Mouse (Mus musculus) ovary, adult 18-20 months (tissue): Measurements from ENCODE around the gene Lrrc61.
"Not testable (repeated sequence)": the region's sequence is repeated elsewhere in the genome, so short reads cannot be mapped to it uniquely, and the experiment has no call there.

Experiments
- DNase-seq: peaks from one replicate; pipeline ENCODE4 v3.0.0; 2022; ENCODE audit warnings: low spot score, mixed read lengths

Gene Lrrc61

DNA sequence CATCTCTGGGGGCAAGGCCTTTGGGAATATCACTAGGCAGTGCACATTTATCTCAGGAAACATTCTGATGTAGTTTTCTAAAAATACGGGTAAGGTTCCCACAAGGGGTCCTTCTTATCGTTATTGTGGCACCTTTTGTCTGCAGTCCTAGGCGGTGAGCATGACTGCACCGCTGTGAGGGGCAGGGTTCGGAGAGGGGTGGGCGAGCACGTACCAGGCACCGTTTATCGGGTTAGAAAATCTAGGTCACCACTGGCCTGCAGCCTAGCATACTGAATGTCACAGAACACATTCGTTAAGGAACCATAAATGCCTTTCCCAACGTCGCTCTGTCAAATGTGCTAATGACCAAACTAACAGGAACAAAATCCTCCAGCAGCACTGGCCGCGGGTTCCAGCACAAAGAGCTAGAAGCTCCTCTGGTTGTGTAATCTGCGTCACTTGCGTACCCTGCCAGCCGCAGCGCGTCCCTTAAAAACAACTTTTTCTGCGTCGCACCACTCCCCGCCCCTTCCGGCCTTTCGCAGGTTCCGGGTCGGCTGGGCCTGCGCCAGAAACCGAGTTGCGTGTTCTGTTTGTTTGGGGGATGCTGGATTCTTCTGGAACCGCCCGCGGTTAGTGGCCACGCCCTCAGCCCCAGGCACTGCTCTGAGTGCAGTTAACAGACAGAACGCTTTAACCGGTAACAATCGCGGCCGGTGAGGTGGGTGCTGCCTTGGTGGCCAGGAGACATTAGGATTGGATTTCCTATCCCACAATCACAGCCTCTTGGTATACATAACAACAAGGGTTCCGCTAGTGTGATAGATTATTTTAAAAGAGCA, at the start of gene Lrrc61:
Gene Lrrc61, plus strand, starts transcription at position 517 of the 824 bp plus-strand sequence.
- peak; percentile 94 for DNase-seq

DNA sequence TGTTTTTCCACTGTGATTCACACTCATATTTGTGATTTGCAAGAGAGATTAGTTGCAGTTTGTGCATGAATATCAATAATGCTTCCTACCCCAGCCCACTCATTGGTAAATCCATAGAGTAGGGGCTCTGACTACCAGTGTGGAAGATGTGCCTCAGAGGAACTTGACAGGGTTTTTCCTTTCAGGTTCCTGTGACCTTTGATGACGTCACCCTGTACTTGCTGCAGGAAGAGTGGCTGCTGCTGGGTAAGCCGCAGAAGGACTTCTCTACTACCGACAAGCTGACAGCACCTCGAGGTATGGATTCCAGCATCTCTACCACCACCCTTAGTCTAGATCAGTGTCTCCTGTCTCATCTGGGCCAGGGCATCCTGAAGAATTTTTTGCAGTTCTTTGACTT, 46.5 kb upstream of the Lrrc61 start:
- DNase-seq, result no peak

DNA sequence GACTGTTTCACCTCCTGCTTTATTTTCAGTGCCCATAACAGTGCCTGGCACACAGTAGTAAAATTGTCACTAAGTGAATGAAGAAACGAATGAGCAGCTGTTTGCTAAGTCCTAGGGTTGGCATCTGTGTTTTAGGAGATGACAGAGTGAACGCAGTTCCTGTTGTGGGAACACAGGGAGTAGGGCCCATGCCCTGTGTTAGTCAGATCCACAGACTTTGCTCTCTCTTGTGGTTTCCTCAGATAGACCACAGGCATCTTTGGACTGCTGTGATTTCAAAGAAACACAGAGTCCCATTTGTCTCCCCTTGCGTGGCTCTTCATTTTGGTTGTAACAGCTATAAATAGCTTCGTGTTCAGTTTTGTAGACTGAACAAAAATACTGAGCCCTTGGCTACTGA, 44.2 kb upstream of the Lrrc61 start:
- no peak for DNase-seq

DNA sequence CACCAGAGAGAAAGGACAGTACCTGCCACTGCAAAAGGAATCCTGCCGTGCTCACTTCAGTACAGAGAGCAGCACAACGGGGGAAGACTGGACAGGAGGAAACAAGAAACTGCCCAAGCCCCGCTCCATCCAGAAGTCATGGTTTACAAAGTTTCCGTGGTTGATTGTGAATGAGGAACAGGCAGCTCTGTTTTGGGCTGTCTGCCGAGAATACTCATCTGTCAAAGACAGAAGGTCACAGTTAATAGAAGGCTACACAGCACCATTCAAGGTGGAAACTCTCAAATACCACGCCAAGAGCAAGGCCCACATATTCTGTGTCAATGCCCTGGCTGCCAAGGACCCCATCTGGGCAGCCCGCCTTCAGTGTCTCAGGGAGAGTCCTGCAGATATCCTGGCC, 42.7 kb upstream of the Lrrc61 start:
- no peak for DNase-seq

DNA sequence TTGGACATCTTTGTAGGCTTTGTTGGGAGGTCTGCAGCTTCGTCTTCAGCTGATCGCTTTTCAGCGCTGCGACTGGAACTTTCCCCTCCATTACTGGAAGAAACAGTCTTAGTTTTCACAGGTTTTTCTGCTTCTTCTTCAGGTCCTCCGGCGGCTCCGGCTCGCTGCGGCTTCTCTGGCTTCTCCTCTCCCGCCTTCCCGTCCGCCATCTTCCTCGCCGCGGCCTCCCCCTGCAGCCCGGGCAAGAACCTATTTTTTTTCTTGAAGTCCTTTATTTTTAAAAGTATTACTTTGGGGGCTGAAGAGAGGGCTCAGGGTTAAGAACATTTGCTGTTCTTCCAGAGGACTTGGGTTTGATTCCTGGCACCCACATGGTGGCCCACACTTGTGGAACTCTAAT, 29.7 kb upstream of the Lrrc61 start:
- DNase-seq, result not testable (repeated sequence)

DNA sequence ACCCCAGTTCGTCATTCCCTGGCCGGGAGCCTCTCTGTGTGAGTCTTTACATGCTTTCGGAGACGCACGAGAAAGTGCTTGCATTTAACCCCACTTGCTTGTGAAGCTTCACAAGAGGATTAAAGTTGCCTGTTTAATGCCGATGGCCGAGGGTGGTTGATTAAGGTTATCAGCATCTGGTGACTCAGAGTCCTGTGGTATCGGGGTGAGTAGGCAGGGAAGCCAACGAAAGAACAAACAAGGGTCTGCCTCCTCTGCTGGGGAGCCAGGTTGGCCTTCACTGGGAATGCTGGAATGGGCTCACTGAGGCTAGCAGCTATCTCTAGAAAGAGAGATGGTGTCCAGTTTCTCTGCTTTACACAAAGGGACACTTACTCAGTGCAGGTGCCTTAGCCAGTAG, 26.7 kb upstream of the Lrrc61 start:
- DNase-seq, result no peak

DNA sequence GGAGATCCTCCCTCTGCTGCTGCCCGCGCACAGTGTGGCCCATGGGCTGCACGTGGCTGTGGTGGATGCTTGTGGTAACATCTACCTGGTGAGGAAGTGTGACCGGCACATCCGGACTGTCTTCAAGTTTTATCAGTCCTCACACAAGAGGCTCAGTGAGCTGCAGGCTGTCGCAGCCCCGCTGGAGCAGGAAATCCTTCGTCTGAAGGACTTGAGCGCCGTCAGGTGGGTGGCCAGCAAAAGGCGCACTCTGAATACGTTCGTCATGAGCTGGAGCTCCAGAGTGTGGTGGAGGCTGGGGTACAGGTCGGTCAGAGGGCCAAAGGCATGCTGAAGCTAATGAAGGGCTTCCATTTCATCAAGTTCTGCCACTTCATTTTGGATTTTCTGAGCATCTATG, 25.3 kb upstream of the Lrrc61 start:
- no peak for DNase-seq

DNA sequence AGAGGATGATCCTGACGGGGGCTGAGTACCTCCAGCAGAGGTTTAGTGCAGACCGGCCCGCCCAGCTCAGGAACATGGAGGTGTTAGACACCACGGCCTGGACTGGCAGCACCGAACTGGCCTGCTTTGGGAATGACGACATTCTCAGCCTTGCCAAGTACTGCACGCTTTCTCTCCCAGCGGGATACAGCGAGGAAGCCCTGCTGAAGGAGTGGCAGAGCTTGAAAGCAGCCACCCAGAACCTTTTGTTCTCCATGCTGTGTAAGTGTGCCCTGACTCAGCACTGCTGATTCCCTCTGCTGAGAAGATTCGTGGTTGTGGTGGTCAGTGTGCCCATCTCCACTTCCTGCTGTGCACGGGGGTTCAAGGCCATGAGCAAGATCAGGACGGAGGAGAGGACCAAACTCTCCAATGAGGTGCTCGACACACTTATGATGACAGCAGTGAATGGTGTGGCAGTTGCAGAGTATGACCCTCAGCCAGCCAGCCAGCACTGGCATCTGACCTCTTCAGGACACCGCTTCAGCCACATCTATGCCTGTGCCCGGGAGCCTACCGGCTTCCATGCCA, 24.6 kb upstream of the Lrrc61 start:
- no peak for DNase-seq

DNA sequence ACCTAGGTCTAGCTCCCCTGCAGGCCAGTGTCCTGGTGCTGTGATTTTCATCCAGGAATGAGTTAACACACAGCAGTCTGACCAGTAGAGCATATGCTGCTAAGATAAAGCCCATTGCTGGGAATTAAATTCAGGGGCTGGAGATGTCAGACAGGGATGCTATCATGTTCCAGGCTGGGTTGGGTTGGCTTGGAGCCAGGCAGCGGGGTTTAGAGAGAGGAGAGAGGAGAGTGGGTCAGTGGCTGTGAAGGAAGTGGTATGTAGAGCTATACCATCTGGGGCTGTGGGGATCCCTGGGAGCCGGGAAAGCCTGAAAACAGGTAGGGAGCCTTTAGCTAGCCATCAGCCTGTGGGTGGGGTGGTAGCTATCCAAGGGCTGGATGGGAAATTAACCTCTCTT, 23.7 kb upstream of the Lrrc61 start:
- no peak for DNase-seq

DNA sequence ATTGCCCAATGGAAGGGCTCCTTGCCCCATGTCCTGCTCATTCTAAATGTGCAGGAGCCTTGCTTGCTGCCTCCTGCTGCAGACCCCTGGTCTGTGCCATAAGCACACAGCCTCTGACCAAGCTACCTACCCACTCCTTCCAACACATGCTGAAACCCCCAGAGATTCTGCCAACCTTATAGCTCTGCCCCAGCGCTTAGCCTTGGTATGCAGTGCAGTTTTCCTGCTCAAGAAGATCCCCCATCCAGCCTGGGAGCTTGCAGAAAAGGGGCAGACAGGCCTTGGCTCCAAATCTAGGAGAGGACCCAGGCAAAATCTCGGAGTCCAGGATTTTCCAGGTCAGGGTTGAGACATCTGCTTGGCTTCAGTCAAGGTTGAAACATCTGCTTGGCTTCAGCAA, 21.1 kb upstream of the Lrrc61 start:
- no peak for DNase-seq

DNA sequence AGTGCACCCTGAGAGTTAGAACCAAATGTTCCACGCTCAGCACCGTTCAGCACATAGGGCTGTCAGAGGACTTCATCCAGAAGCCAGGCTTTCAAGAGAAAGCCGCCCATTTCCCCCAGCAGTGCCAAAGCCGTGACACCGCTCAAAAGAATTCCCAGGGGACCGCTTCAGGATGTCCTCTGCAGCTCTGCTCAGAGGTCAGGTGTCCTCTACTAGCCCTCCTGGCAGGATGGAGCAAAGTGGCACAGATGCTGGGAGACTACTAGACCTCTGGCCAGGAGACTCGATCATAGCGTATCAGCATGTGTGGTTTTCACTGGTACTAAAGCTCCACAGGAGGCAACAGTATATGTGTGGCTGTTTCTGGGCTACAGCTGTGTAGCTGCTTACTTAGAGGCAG, 19.7 kb upstream of the Lrrc61 start:
- no peak for DNase-seq

DNA sequence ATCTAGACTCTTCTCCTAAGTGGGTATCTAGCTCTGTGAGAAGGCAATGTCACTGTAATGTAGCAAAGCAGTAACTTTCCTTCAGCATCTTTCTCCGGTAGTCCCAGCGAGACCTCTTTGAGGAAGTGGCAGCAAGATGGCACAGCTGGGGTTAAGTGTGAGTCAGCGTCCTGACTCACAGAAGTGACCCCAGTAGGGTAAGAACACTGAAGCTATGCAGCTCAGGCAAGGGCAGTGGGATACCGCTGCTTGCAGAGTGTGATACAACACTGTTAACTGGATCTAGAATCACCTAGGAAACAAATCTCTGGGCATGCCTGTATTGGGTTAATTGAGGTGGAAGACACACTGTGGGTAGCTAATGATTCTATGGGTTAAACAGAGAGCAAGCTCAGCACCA, 18.5 kb upstream of the Lrrc61 start:
- no peak for DNase-seq

DNA sequence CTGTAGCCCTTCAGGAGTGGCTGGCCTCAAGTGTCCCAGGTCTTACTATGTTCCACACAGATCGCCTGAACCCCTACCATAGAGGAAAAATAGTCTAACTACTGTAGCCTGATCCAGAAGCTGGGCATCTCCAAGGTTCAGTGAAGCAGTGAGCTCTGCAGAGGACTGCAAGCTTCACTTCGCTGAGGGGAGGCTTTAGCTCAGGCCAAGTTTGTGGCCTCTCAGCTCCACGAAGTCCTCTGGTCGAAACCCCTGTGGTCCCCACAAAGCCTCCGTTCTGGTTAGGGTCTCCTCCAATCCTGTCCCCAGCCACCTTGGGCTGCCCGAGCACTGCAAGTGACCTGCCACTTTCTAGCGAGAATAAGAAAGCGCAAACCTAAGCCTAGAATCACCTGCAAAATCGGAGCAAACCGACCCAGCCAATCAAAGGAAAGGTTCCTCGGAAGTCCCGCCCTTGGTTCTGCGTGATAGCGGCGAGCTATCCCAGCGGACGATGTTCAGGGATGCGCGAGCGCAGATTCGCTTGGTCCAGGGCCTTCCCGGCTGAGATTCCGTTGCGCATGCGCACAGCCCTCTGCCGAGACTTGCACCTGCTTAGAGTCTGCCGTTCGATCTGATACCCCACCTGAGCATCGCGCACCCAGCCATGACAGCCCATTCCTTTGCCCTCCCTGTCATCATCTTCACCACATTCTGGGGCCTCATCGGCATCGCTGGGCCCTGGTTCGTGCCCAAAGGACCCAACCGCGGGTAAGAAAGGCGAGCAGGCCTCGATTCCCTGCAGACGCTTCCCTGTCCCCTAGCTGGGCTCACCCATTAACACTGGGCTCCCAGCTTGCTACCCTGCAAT, 17.3 kb upstream of the Lrrc61 start, which contains the start of gene Atp6v0e2:
Gene Atp6v0e2, plus strand, starts transcription at position 511 of the 850 bp plus-strand sequence.
- DNase-seq, result peak; percentile 81

DNA sequence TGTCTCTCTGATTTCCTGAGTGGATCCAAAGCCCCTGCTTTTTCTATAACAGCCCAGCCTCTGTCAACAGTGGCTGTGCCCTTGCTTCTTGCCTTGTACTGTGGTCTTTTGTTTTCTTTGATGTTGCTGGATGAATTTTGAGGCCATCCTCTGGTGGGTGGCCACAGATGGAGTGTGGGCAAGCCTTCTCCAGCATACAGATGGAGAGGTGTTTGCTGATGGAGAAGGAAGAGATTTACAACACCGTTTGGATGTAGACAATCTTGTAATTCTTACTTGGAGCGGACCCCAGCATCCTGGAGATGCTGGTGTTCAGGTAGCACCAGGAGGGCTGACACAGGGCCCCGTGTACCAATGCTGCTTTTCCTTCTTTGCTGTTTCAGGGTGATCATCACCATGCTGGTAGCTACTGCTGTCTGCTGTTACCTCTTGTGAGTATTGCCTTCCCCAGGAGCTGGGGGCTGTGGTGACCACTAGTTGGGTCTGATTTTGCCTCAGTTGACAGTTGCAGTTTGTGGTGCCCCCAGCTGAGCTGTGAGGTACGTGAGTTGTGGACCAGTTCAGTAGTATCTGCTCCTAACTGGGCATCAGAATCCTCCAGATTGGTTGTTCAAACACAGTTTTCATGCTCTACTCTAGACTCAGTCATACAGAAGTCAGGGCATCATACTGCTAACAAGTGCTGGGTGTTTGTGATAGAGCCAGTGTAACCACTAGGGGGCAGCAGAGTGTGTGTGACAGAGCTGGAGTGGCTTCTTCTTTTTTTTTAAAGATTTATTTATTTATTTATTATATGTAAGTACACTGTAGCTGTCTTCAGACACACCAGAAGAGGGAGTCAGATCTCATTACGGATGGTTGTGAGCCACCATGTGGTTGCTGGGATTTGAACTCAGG, 15.5 kb upstream of the Lrrc61 start:
- no peak for DNase-seq

DNA sequence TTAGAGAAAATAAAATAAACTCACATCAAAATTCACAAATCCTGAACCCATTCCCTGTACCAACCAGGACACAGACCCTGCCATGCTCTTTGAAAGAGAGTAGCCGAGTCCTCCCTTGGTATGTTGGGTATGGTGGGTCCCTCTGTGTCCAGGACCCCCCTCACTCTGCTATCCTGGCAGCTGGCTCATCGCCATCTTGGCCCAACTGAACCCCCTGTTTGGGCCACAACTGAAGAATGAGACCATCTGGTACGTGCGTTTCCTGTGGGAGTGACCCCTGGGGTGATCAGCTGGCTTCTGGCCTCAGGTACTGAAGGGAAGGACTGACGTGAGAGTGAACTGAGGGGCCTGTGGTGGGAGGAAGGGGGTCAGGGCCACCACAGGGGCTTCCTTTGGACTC, 14.7 kb upstream of the Lrrc61 start:
- DNase-seq, result no peak

DNA sequence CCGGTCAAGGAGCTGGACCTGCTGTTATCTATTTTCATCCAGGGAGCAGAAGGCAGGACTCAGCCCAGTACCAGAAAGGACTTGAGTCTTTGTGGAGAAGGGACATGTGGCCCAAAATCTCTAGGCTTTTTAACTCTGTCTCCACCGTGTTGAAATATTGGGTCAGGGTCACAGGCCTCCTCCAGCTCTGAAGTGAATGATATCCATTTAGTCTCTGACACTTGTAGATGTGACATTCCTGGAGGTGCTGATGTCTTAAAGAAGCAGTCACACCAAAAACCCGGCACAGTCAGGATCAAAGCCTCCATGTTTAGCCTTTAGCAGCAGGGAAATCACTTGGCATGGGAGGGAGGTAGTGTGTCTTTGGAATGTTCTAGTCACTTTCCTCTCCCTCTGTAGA, 13.9 kb upstream of the Lrrc61 start:
- no peak for DNase-seq

DNA sequence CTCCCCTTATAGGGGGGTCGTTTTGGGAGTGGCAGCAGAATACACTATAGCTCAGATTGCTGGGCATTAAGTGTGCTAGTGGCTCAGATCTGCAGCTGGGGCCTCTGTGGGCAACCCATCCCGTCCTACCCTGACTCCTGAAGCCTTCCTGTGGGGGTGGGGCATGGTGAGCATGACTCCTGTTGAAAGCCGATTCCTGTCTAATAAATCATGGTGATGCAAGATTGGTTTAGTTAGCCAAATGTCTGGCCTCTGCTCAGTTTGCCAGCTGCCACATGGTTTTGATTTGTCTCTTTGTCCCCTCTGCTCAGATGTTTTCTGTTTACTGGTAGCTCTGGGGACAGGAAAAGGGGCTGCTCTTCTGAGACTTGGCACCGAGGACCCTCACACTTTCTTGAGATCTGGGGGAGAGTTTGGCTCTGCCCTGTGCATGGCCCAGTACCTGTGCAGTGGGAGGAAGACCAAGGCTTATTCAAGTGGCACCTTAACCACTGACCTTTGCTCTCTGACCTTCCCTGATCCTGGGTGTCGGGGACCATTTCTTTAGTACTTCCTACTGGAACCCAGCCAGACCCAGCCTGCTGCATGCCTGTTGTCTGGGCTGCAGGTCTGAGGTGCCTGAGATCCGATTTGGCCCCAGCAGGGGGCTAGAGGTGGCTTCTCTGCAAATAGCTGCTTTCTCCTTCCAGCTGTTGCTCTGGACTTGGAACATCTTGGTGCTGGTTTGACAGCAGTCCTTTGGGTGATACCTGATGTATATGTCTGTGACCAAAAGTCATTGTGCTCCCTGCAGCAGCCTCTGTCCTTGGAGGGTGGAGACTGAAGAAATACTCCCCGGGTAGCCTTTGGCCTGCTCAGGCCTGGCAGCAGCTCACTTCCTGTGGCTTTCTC, 12.8 kb upstream of the Lrrc61 start:
- no peak for DNase-seq

DNA sequence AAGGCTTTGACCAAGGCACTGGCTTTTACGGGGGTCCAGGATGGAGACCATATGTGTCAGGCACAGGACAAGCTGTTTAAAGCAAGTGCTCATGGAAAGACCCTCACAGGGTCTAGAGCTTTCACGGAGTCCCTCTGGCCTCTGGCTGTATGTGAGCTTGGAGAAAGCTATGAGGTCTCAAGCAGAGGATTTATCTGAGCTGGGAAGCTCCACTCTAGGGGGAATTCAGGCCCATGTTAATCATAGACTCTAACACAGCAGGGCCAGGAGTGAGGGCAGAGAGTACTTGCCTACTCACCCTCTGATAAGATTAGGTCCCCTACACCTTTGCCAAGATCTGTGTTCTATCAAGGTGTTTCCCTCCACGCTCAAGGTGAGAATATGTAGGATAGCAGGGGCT, 12.0 kb upstream of the Lrrc61 start:
- no peak for DNase-seq

DNA sequence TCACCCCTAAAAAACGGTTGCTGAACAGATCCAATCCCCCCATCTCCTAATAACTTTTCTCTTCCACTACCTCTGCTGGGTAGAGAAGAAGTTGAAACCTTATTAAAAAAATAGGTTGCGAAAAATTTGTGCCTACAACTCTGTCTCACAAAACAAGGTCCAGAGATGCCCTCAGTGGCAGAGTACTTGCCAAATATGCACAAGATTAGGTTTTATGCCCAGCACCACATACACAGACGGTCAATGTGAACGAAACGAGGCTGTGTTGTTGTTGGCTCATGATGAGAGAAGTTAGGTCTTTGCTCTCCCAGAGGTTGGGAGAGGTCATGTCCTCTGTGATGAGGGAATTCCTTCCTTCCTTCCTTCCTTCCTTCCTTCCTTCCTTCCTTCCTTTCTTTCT, 9.3 kb upstream of the Lrrc61 start:
- DNase-seq, result no peak

DNA sequence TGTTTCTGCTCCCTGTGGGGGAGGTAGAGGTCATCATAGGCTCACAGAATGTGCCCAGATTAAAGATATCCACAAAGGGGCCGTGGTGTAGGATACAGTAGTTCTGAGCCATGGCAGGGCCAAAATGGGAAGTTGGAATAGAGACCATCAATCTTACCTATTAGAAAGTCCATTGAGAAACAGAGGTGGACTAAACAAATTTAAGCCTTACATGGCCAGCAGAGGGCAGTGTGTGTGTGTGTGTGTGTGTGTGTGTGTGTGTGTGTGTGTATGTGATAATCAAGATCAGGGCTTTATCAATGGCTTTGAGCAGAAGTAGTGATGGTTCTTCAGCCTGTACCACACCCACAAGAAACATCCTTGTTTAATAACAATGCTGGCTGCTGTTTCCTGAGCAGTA, 8.3 kb upstream of the Lrrc61 start:
- DNase-seq, result no peak

DNA sequence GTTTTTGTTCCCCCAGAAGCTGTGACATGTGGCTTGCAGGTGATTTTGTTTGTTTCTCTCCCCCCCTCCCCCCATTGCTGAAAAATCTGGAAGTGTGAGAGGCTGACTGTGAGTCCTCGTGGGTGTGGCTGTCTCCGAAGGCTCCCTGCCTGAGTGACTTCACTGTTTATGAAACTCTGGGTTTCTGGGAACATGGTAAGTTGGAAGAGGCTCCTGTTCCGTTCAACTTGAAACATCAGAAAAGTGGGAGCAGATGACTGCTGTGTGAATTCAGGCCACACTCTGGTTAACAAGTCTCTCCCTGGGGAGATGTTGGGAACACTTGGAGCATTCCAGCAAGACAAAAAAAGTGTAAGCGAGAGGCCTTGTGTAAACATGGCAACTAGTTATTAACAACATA, 7.7 kb upstream of the Lrrc61 start:
- DNase-seq, result no peak
